Mouse (Mus musculus): ENCODE data around the gene Palld.

Palld gene

GRCm38 (mm10) chr8:61866920-61867319, 35.6 kb downstream of the Palld start:
- no peak for DNase-seq (ENCODE audit: low read depth, low spot score)

- DNase-seq (ENCODE audit: low read depth, low spot score): no peak
Observed at GRCm38 (mm10) chr8:61865365-61865764, 37.1 kb downstream of the Palld start.

- DNase-seq (ENCODE audit: low read depth, low spot score): no peak
Observed at GRCm38 (mm10) chr8:61851270-61851669, 51.2 kb downstream of the Palld start.

GRCm38 (mm10) chr8:61848581-61849162, 53.8 kb downstream of the Palld start:
- no peak for DNase-seq (ENCODE audit: low read depth, low spot score)

DNA sequence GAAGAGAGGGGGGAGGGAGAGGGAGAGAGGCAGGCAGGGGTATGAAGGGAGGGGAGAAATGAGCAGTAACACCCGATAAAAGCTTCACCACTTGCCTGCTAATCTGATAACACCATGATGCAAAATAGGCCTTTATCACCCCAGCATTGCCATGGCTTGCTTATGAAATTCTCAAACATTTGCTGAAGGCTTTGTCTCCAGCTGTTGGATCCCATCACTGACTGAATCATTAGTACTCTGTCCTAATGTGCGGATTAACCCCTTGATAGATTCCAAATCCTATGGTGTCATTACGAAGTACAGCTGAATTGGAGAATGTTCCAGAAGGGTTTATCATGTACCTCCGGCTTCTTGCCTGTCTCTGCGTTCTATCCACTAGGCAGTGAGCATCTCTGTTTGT, 55.0 kb downstream of the Palld start:
- DNase-seq (ENCODE audit: low read depth, low spot score): no peak

DNA sequence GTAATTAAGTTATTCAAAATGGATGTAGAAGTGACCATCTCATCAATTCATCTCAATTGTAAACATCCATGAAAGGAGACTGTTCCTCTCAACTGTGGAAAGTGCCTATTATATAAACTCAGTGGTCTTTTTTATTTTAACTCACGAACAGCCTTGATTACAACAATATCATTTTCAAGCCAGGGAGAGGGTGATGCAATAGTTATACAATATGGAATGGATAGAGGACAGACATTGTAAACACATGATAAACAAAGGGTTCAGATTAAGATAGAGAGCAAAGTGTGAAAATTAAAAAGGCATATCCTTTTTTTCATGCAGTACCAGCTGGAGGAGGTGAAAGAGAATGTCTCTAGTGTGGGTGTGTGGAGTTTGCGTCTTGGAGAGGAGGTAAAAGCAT, 57.5 kb downstream of the Palld start:
- no peak for DNase-seq (ENCODE audit: low read depth, low spot score)

DNA sequence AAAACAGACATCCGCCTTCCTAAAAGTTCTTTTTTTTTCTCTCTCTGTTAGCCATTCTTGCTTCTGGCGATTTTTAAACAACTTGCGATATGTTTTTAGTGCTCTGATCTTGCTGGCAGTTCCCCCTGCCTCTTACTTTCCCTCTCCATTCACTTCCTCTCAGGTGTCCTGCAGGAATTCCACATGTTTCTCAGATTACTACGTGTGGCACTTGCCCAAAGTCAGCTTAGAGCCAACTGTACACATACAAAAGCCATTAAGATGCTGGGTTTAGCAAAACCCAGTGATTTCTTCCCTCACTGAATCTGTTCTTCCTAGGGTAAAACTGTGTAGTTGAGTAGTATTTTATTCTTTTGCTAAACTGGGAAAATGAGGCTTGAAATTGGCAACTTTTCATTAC, 57.9 kb downstream of the Palld start:
- DNase-seq (ENCODE audit: low read depth, low spot score): no peak

- DNase-seq (ENCODE audit: low read depth, low spot score): no peak
Observed at GRCm38 (mm10) chr8:61843776-61844175, 58.7 kb downstream of the Palld start.

- DNase-seq (ENCODE audit: low read depth, low spot score): no peak
Observed at GRCm38 (mm10) chr8:61833211-61833610, 69.3 kb downstream of the Palld start.

DNA sequence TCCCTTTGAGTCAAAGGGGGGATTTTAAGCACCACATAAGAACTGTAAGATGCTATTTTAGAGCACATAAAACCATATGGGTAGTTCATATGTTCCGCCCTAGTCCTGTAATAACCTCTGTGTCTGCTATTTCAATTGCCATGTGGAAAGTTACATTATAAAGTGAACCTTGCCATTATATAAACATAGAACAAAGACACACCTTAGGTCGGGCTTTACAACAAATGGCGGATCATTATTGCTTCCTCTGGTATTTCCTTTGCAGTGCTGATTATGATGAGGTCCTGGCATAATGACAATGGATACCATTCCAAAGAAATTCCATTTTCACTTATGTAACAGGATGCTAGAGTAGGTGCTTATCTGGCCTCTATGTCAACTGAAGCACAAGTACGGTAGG, 70.5 kb downstream of the Palld start:
- DNase-seq (ENCODE audit: low read depth, low spot score): no peak

- DNase-seq (ENCODE audit: low read depth, low spot score): no peak
Observed at GRCm38 (mm10) chr8:61830821-61831220, 71.7 kb downstream of the Palld start.

DNA sequence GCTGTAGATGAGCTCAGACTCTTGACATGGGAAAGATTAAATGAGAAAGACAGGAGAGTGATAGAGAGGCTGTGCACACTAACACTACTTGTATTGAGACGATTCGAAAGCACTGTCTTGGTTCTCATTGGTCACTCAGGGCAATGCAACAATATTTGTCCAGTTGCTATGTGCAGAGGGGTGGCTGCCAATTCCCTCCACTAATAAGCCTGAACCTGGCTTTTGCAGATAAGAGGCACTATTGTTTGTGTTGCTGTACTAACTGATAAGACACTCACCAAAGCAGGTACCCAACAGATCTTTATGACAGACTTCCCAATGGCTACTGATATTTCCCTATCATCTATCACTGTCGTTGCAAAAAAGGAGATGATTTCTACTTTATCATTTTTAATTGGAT, 77.9 kb downstream of the Palld start:
- DNase-seq (ENCODE audit: low read depth, low spot score): no peak

DNA sequence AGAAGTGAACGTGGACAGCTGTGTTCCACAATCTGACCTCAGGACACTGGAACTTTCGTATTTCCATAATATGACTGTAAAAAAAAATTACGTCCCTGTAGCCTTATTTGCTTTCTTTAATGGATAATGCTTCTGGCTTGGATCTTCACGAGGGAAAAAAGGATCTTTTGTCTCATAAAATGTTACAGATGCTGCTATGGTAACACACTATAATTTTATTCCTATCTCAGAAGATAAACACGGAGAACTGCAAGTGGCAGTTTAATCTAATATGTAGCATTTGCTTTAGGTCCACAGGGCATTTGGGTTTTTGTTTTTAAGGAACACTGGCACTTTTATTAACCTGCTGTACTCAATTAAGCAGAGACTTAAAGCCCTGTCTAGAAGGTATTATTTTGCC, 79.3 kb downstream of the Palld start:
- no peak for DNase-seq (ENCODE audit: low read depth, low spot score)

GRCm38 (mm10) chr8:61803764-61804163, 98.7 kb downstream of the Palld start:
- DNase-seq (ENCODE audit: low read depth, low spot score): no peak

- DNase-seq (ENCODE audit: low read depth, low spot score): no peak
Observed at GRCm38 (mm10) chr8:61802840-61803239, 99.7 kb downstream of the Palld start.

DNA sequence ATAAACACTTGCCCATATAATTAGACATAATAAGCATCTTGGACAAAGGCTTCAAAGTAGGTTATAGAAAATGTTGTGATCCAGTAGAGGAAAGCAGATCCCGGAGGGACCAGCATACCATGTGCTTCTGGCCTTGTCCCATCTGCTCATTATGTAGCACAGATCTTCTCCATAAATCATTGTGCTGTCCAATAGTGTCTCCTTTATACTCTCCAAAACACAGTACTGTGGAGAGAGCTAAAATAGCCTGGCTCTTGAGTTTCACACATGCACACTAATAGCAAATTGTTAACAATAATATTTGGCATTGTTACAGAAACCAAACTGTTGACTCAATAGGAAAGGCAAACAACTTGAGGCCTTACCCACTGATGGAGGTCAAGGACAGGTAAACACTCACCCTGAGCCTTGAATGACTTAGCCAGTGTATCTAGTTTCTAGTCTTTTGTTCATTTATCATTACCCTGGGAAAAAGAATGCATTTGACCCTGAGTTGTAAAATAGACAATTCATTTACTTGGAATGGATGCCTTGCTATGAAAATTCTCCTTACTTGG, 105.0 kb downstream of the Palld start:
- DNase-seq (ENCODE audit: low read depth, low spot score): no peak

GRCm38 (mm10) chr8:61796537-61797050, 105.9 kb downstream of the Palld start:
- no peak for DNase-seq (ENCODE audit: low read depth, low spot score)

GRCm38 (mm10) chr8:61789946-61790345, 112.5 kb downstream of the Palld start:
- DNase-seq (ENCODE audit: low read depth, low spot score): no peak

- no peak for DNase-seq (ENCODE audit: low read depth, low spot score)
Observed at GRCm38 (mm10) chr8:61789289-61789688, 113.2 kb downstream of the Palld start.

- no peak for DNase-seq (ENCODE audit: low read depth, low spot score)
Observed at GRCm38 (mm10) chr8:61782931-61783491, 119.5 kb downstream of the Palld start.

GRCm38 (mm10) chr8:61780652-61781257, 121.7 kb downstream of the Palld start:
- no peak for DNase-seq (ENCODE audit: low read depth, low spot score)

DNA sequence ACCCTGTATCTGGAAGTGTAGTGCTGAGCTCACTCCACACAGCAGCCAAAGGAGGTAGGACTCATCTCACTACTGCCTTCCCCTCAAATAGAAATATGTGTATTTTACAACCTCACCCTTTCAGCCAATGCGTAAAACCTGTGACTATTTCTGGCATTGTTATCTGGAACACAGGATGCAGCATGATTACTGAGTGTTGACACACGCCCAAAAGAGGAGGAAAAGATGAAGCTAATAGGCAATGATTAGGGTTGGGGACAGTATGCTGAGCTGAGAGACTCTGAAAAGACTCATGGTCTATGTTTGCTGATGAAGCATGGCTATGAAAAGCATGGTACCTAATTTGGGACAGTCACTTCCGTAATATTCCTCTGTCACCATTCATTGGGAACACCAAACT, 124.3 kb downstream of the Palld start:
- DNase-seq (ENCODE audit: low read depth, low spot score): no peak

DNA sequence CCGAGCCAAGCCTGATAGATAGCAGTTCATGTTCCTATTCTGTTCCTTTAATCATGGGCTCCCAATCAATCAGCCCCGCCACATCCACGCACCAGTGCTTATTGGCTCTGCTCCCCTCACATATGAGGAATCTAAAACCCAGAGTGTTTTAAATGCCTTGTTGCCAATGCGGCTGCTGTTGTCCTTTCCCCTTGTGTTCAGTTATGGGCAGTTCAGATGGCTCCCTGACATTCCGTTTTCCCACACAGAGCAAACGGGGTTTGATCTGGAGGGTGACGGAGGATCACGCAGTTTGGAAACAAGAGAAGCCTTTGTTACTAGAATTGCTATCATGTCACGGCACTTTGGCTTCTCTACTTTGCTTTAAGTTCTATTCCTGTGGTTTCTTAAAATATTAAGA, 125.9 kb downstream of the Palld start:
- DNase-seq (ENCODE audit: low read depth, low spot score): no peak
